Mouse (Mus musculus): ENCODE results near the gene Fam129a.

DNA sequence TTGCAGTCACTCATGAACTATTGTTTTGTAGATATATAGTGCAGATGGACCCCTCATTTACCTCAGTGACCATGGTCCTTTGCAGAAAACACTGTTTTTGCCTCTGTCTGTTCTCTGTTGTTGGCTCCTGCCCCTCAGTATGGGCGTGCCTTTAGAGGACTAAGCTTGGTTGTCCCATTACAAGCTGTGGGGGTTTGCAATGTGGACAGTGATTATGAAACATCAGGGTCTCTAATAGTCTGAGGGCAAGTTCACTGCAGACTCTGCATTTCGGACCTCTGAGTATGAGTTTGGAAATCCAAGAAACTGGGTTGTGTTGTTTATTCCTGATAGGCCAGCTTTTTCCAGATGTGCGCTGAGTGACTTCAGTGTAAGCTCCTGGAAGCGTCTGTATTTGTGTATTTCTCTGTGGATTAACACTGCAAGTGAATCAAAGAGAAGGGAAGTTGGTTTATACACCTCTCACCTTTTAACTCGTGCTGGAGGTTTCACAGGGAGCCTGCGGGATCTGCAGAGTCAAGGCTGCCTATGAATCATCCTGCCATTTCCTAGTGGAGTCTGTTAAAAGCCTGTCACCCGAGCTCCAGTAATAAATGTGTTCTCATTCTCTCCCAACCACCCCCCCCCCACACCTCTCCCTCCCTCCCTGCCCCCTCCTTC is 58.7 kb downstream of the Fam129a start:
- TF ChIP-seq CTCF (IDR thresholded peaks at IDR 0.05; ENCODE audit: insufficient read depth, low read length) (no peak), POLR2A (IDR thresholded peaks at IDR 0.05; ENCODE audit: borderline replicate concordance, extremely low read depth, low read depth, low read length) (no peak)
